Mouse (Mus musculus) lung, postnatal 0 days (tissue): ENCODE data around the gene Myo9a.
A peak's percentile ranks its signal among the peaks of the same experiment; 100 is the strongest.

Experiments
- CTCF ChIP-seq: IDR thresholded peaks from 2 replicates; pipeline ENCODE4 v1.5.1; 2016; ENCODE audit warnings: antibody characterized with exemption, mild to moderate bottlenecking
- EP300 ChIP-seq: IDR thresholded peaks from 2 replicates; pipeline ENCODE4 v1.6.1; 2016; ENCODE audit warnings: antibody characterized with exemption, mild to moderate bottlenecking, control low read depth

DNA sequence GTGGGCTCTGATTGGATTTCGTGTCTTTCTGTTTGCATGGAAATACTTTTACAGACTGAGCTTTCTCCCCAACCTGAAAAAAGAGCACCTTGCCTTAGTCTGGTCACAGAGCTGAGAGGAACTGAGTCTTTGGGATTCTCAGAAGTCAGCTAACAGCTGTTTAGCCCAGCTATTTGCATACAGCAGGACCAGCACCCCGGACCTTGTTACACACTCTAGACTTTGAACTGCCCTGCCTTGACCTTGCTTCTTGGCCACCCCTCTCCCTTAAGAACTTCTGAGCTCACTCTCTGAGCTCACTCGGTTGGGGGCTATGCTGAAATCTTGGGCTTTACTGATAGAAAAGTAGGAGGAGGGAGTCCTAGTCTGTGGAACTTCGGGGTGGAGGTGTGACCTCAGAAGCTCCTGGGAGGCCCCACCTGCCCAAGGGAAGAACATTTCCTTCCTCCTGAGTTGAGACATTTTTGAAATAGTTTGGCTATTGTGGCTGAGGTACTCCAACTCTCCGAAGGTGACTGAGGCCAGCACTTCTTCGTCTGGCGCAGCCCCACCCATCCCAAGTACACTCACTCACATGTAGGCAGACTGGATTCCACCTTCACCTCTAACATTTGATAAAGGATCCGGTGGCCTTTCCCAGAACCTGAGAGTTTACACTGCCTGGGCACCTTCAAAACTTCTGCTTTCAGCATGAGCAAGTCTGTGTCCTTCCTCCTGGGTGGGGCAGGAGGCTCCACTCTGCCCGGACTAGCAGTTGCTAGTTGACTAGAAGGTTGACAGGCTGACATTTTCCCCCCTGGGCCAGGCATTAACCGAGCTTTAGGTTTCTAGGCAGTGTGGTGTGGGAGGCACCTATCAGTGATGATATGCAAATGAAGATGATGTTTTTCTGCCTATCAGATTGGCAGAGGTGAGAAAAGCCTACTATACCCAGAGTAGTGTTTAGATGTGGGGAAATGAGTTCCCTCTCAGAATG, 43.6 kb upstream of the Myo9a start:
- TF ChIP-seq CTCF = no peak
- TF ChIP-seq EP300 = peak; percentile 100
